Mouse (Mus musculus) neutrophil, adult 65 days (primary cell): Measurements from ENCODE around the gene Hrc. TPM values are rescaled to one million over a fixed set of nuclear protein-coding genes. Genes with fewer than 3 reads are reported as not detected.

Experiments
- total RNA-seq: library from RNA; stranded (reverse); gene quantifications from 2 replicates; pipeline ENCODE4 v1.2.4, GENCODE M21; 2023

Gene Hrc
- not detected in 2 replicates for total RNA-seq

DNA sequence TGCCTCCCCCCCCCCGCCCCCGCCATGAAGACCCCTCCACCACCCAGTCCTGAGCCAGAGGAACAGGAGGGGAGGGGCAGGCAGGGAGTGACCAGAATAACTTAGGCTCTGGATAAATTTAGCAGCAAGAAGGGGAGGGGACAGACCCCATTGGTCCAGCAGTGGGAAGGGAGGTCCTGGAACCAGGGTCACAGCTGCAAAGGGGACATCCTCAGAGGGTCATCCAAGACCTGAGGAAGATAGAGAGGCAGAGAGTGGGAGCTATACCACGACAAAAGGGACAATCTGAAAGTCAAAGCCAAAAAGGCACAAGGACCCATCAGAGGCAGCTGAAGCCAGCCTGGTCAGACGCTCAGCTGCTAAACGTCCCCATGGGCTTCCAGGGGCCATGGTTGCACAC lies at the start of gene Hrc:
Gene Hrc (plus strand): TSS at position 235 of the 400 bp plus-strand sequence.

DNA sequence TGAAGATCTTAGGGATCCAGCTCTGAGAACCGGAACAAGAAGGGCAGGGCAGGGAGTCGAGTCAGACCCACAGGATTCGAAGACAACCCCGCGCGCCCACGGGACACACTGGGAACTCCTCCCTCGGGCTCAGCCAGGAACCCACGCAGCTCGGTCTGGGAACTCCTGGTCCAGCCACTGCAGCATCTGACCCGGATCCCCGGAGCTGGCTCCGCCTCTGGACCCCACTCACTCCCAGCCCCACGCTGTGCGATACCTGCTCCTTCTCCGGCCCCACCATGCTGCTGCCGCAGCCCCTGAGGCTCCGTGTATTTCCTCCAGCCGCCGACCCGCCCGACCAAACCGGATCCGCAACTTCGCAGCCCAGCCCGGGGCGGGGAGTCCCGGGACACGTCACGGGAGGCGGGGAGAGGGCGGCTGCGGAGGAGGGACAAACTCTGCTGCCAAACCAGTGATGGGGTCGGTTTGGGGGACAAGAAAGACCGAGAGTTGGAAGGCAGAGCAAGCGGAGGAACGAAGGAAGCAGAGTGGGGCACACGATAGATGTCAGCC lies 1.6 kb upstream of the Hrc start, which contains the start of gene Trpm4:
Gene Trpm4 (minus strand): TSS at position 350 of the 552 bp plus-strand sequence.

DNA sequence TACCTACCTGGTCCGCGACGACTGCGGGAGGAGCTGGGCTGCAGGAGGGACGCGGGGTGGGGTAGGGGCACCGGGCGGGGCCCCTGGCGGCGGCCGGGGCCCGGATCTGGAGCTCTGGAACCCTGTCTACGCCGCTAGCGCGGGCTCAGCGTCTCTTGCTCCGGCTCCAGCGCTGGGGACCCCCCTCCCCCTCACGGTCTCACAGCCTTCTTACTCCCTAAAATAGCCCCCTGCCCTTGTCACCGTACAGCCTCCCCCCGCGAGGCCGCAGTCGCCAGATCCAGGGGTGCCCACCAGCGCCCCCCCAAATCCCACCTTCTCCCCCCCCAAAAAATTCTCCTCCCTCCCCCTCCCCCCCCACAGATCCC lies 31.5 kb downstream of the Hrc start, which contains the start of gene Ppfia3:
Gene Ppfia3 (minus strand): TSS at position 368 of the 368 bp plus-strand sequence.

DNA sequence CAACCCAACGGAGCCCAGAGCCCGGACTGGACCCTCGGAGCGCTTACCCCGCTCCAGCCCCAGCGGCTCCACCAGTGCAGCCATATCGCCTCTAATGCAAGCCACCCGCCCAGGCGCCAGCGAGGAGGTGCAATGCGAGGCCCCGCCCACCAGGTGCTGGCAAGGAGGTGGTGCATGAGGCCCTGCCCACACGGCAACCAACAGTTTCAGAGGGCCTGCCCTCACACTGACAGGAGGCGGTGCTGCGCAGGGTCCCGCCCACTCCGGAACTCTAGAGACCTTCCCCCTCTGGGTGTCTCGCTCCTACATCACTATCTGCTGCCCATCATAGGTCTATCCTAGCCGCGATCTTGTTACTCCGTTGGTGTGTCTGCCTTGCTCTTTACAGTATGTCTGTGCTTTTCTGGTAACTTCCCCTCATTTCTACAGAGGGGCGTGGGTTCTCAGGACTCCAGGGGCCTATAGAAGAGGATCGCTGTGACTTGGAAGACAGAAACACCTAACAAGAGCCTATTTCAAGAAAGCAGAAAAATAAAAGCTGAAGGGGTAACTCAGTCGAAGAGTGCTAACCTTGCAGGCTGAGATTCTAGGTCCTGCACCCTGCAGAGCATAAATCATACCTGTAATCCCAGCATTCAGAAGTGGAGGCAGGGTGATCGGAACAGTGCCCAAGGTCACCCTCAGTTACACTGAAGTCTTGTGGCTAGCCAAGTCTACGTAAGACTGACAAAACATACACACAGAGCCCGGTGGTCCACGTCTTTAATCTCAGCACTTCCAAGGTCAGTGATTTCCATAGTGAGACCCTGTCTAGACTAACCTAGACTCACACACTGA lies 35.6 kb downstream of the Hrc start, which contains the start of gene Lin7b:
Gene Lin7b (minus strand): TSS at position 109 of the 837 bp plus-strand sequence.

Other genes with a start within 250 kb of the Hrc start
- gene Rcn3, start 243.1 kb upstream of the Hrc start, total RNA-seq: 2.6 and 3.0 TPM in 2 replicates
- gene Fcgrt, start 231.4 kb upstream of the Hrc start, total RNA-seq: 11.5 and 11.6 TPM in 2 replicates
- 561 and 713 TPM in 2 replicates for gene Rps11, start 210.9 kb upstream of the Hrc start, total RNA-seq
- gene Rpl13a, start 206.5 kb upstream of the Hrc start, total RNA-seq: 790 and 900 TPM in 2 replicates
- gene Gm45713, start 199.1 kb upstream of the Hrc start, total RNA-seq: not detected in 2 replicates
- 22.0 and 23.2 TPM in 2 replicates for gene Flt3l, start 198.9 kb upstream of the Hrc start, total RNA-seq
- 41.1 and 44.5 TPM in 2 replicates for gene Pih1d1, start 181.0 kb upstream of the Hrc start, total RNA-seq
- gene Aldh16a1, start 180.7 kb upstream of the Hrc start, total RNA-seq: 77.5 and 91.9 TPM in 2 replicates
- 0.23 TPM in 1 of 2 replicates, not detected in the other for gene Slc17a7, start 171.3 kb upstream of the Hrc start, total RNA-seq
- not detected in 2 replicates for gene Gfy, start 155.7 kb upstream of the Hrc start, total RNA-seq
- gene Pth2, start 154.3 kb upstream of the Hrc start, total RNA-seq: not detected in 2 replicates
- gene Ccdc155, start 130.4 kb upstream of the Hrc start, total RNA-seq: not detected in 2 replicates
- not detected in 2 replicates for gene Dkkl1, start 123.1 kb upstream of the Hrc start, total RNA-seq
- not detected in 2 replicates for gene Tead2, start 119.5 kb upstream of the Hrc start, total RNA-seq
- gene Cd37, start 96.2 kb upstream of the Hrc start, total RNA-seq: 347 and 367 TPM in 2 replicates
- 1.2 and 1.3 TPM in 2 replicates for gene Slc6a16, start 94.2 kb upstream of the Hrc start, total RNA-seq
- not detected in 2 replicates for gene Slc6a21, start 57.8 kb upstream of the Hrc start, total RNA-seq
- 3.6 and 5.2 TPM in 2 replicates for gene Trpm4, start 1.5 kb upstream of the Hrc start, total RNA-seq
- 0.09 TPM in 1 of 2 replicates, not detected in the other for gene Ppfia3, start 31.7 kb downstream of the Hrc start, total RNA-seq
- gene Lin7b, start 35.3 kb downstream of the Hrc start, total RNA-seq: 2.5 TPM in 1 of 2 replicates, not detected in the other
- 255 and 367 TPM in 2 replicates for gene Snrnp70, start 60.5 kb downstream of the Hrc start, total RNA-seq
- gene Kcna7, start 70.4 kb downstream of the Hrc start, total RNA-seq: not detected in 2 replicates
- gene Ntf5, start 78.4 kb downstream of the Hrc start, total RNA-seq: not detected in 2 replicates
- not detected in 2 replicates for gene Lhb, start 85.5 kb downstream of the Hrc start, total RNA-seq
- gene Gys1, start 99.6 kb downstream of the Hrc start, total RNA-seq: 53.5 and 56.5 TPM in 2 replicates
- gene Ruvbl2, start 102.8 kb downstream of the Hrc start, total RNA-seq: 22.0 and 31.6 TPM in 2 replicates
- gene Ftl1, start 124.6 kb downstream of the Hrc start, total RNA-seq: 1,156 and 1,320 TPM in 2 replicates
- 37.2 and 40.7 TPM in 2 replicates for gene Bax, start 131.6 kb downstream of the Hrc start, total RNA-seq
- not detected in 2 replicates for gene Tulp2, start 146.6 kb downstream of the Hrc start, total RNA-seq
- gene Gm45808, start 151.5 kb downstream of the Hrc start, total RNA-seq: 0.98 and 1.7 TPM in 2 replicates
- 3.7 and 5.4 TPM in 2 replicates for gene Dhdh, start 153.5 kb downstream of the Hrc start, total RNA-seq
- 90.7 and 109 TPM in 2 replicates for gene Nucb1, start 175.1 kb downstream of the Hrc start, total RNA-seq
- gene Ppp1r15a, start 191.0 kb downstream of the Hrc start, total RNA-seq: 126 and 199 TPM in 2 replicates
- not detected in 2 replicates for gene Plekha4, start 191.0 kb downstream of the Hrc start, total RNA-seq
- 0.95 TPM in 1 of 2 replicates, not detected in the other for gene Hsd17b14, start 219.6 kb downstream of the Hrc start, total RNA-seq
- gene Bcat2, start 234.9 kb downstream of the Hrc start, total RNA-seq: 24.0 and 34.0 TPM in 2 replicates